Mouse (Mus musculus) C2C12 (cell line): ENCODE results near the gene Spag6.

Source experiments
- CTCF ChIP-seq: IDR thresholded peaks from one replicate; pipeline ENCODE4 v1.5.1; 2011; ENCODE audit not compliant: control insufficient read depth, insufficient read depth, insufficient read length
- MAX ChIP-seq: IDR thresholded peaks from one replicate; pipeline ENCODE4 v1.6.1; 2011; ENCODE audit warnings: mild to moderate bottlenecking, control low read depth

DNA sequence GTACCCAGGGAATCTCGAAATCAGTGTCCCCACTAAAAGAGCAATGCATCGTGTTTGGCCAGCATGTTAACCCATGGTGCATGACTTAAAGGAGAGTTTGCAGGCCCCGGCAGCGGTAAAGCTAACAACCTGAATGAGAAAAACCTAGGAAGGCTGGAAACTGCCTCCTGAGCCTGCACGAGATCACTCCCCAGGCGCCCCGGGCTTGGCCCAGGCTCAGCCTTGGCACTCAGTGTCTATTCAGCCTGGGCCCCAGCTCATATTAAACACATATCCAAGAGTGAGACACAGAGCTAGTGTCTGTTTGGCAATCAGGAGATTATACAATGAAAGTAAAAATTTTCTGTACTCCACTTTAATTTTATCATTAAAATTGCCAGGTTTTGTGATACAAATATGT lies 87.5 kb downstream of the Spag6 start:
- TF ChIP-seq CTCF (no peak), MAX (no peak)
